Mouse (Mus musculus): ENCODE data around the gene Sdk1. TPM values are rescaled to one million over a fixed set of nuclear protein-coding genes. Genes with fewer than 3 reads are reported as not detected.

Sdk1 gene
- total and polyA plus RNA-seq, 3 experiments, result 0.33 to 1.0 (median 0.94) TPM

- H3K79me2 ChIP-seq (replicated peaks; ENCODE audit: control insufficient read depth, insufficient read depth, low read length), result no peaks in the 10 kb centered on the region
- 47% methylated on average over 2 of the region's 2 CpGs for WGBS
- intact Hi-C loops (cut with DNase I), result no loop called here
These were observed 539.9 kb downstream of the Sdk1 start for GRCm38 (mm10) chr5:141781142-141781541.

GRCm38 (mm10) chr5:141782330-141782729 is 541.0 kb downstream of the Sdk1 start:
- Histone ChIP-seq H3K79me2 (replicated peaks; ENCODE audit: control insufficient read depth, insufficient read depth, low read length) (no peaks in the 10 kb centered on the region), H3K36me3 (ENCODE audit: control insufficient read depth, insufficient read depth, low read length) (no peaks in the 10 kb centered on the region), H3K4me1 (ENCODE audit: control insufficient read depth, insufficient read depth, low read length) (no peaks in the 10 kb centered on the region), H3K4me3 (no peak overlapping the region), H3K27ac (no peak overlapping the region), H3K9ac (ENCODE audit: low read depth, low read length) (no peak overlapping the region), H3K27me3 (ENCODE audit: control insufficient read depth, insufficient read depth, low read length) (no peaks in the 10 kb centered on the region)
- TF ChIP-seq POLR2A (IDR thresholded peaks at IDR 0.05; ENCODE audit: insufficient read depth, low read depth, low read length), result no peak
- TF ChIP-seq EP300 (IDR thresholded peaks at IDR 0.05; ENCODE audit: insufficient read depth, low read depth, low read length), result no peak
- TF ChIP-seq CTCF (IDR thresholded peaks at IDR 0.05), result no peak
- WGBS, result 66% methylated on average over 5 of the region's 5 CpGs
- DNase-seq, result no peak
- intact Hi-C loops (cut with DNase I), result no loop called here

More at GRCm38 (mm10) chr5:141781142-141781541, 539.9 kb downstream of the Sdk1 start:
- no peaks in the 10 kb centered on the region for H3K27me3 ChIP-seq (ENCODE audit: control insufficient read depth, insufficient read depth, low read length)
- H3K9ac ChIP-seq (ENCODE audit: low read depth, low read length), result no peak overlapping the region
- H3K27ac ChIP-seq, result no peak overlapping the region
- TF ChIP-seq CTCF (IDR thresholded peaks at IDR 0.05), result no peak
- TF ChIP-seq EP300 (IDR thresholded peaks at IDR 0.05; ENCODE audit: insufficient read depth, low read depth, low read length), result no peak
- TF ChIP-seq POLR2A (IDR thresholded peaks at IDR 0.05; ENCODE audit: insufficient read depth, low read depth, low read length), result no peak
- DNase-seq, result no peak
- no peaks in the 10 kb centered on the region for H3K36me3 ChIP-seq (ENCODE audit: control insufficient read depth, insufficient read depth, low read length)
- no peaks in the 10 kb centered on the region for H3K4me1 ChIP-seq (ENCODE audit: control insufficient read depth, insufficient read depth, low read length)
- no peak overlapping the region for H3K4me3 ChIP-seq

DNA sequence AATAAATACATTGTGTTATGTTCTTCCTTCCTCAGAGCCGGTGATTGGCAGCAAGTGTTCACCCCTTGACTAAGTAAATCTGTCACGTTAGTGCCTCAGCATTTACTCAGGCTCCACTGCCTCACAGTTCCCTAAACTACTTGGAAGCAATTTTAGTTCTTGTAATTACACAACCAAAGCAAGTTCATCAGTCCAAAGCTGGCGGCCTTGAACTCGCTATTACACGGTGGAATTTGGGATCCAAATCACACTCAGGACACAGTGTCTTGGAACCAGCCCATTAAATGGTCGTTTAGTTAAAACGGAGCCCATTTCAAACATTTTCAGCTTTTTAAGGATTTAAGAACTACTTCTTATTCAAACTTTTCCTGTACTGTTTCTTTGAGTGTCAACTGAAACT is 542.2 kb downstream of the Sdk1 start:
- no peaks in the 10 kb centered on the region for H3K79me2 ChIP-seq (replicated peaks; ENCODE audit: control insufficient read depth, insufficient read depth, low read length)
- intact Hi-C loops (cut with DNase I), result no loop called here
- DNase-seq, result no peak
- no peak overlapping the region for H3K27ac ChIP-seq
- no peak overlapping the region for H3K9ac ChIP-seq (ENCODE audit: low read depth, low read length)
- no peaks in the 10 kb centered on the region for H3K27me3 ChIP-seq (ENCODE audit: control insufficient read depth, insufficient read depth, low read length)
- TF ChIP-seq POLR2A (IDR thresholded peaks at IDR 0.05; ENCODE audit: insufficient read depth, low read depth, low read length) (no peak), EP300 (IDR thresholded peaks at IDR 0.05; ENCODE audit: insufficient read depth, low read depth, low read length) (no peak), CTCF (IDR thresholded peaks at IDR 0.05) (no peak)
- H3K4me3 ChIP-seq, result no peak overlapping the region
- H3K36me3 ChIP-seq (ENCODE audit: control insufficient read depth, insufficient read depth, low read length), result no peaks in the 10 kb centered on the region
- WGBS, result 84% methylated on average over 7 of the region's 7 CpGs
- no peaks in the 10 kb centered on the region for H3K4me1 ChIP-seq (ENCODE audit: control insufficient read depth, insufficient read depth, low read length)

DNA sequence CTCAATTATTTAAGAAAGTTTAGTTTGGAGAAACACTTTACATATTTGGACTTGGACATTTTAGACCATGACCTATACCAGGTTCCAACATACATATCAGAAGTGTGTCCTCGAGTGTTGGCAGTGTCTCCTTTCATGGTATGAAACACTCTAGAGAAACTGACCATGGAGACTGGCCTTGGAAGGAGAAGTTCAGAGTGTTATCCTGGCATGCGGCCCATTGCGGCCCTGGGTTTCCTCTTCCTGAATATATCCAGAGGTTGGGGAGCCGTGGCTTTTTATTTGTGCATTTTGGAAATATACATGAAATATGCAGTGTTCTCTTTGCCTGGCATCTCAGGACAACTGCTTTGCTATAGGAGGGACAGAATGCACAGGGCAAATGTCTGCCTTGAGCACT is 552.6 kb downstream of the Sdk1 start:
- intact Hi-C loops (cut with DNase I), result no loop called here
- Histone ChIP-seq H3K4me3 (no peak overlapping the region), H3K36me3 (ENCODE audit: control insufficient read depth, insufficient read depth, low read length) (no peaks in the 10 kb centered on the region), H3K79me2 (replicated peaks; ENCODE audit: control insufficient read depth, insufficient read depth, low read length) (no peaks in the 10 kb centered on the region), H3K27ac (no peak overlapping the region), H3K9ac (ENCODE audit: low read depth, low read length) (no peak overlapping the region), H3K4me1 (ENCODE audit: control insufficient read depth, insufficient read depth, low read length) (no peaks in the 10 kb centered on the region), H3K27me3 (ENCODE audit: control insufficient read depth, insufficient read depth, low read length) (no peaks in the 10 kb centered on the region)
- WGBS, result 71% methylated on average over 4 of the region's 4 CpGs
- TF ChIP-seq POLR2A (IDR thresholded peaks at IDR 0.05; ENCODE audit: insufficient read depth, low read depth, low read length), result no peak
- no peak for TF ChIP-seq CTCF (IDR thresholded peaks at IDR 0.05)
- no peak for TF ChIP-seq EP300 (IDR thresholded peaks at IDR 0.05; ENCODE audit: insufficient read depth, low read depth, low read length)
- DNase-seq, result no peak

DNA sequence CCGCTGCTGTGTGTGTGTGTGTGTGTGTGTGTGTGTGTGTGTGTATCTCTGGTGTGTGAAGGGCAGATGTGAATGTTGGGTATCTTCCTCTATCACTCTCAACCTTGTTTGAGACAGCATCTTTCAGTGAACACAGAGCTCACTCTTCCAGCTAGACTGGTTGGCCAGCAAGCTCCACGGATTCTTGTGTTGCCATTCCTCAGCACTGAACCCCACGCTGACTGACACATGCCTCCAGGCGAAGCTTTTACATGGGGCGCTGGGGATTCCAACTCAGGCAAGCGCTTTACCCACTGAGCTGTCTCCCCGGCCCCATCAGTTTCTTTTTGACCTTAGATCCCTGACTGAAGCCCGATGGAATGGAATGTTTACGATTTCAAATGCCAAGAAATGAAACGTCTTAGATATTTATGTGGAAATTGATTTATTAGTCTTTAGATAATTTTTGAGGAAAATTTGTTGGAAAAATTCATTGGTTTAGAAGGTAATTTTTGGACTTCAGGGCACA is 582.6 kb downstream of the Sdk1 start:
- Histone ChIP-seq H3K4me3 (no peak overlapping the region), H3K4me1 (ENCODE audit: control insufficient read depth, insufficient read depth, low read length) (no peaks in the 10 kb centered on the region), H3K79me2 (replicated peaks; ENCODE audit: control insufficient read depth, insufficient read depth, low read length) (no peaks in the 10 kb centered on the region), H3K27me3 (ENCODE audit: control insufficient read depth, insufficient read depth, low read length) (no peaks in the 10 kb centered on the region), H3K9ac (ENCODE audit: low read depth, low read length) (no peak overlapping the region), H3K36me3 (ENCODE audit: control insufficient read depth, insufficient read depth, low read length) (no peaks in the 10 kb centered on the region), H3K27ac (no peak overlapping the region)
- no peak for TF ChIP-seq EP300 (IDR thresholded peaks at IDR 0.05; ENCODE audit: insufficient read depth, low read depth, low read length)
- no peak for TF ChIP-seq POLR2A (IDR thresholded peaks at IDR 0.05; ENCODE audit: insufficient read depth, low read depth, low read length)
- no peak for TF ChIP-seq CTCF (IDR thresholded peaks at IDR 0.05)
- 83% methylated on average over 10 of the region's 10 CpGs for WGBS
- intact Hi-C loops (cut with DNase I), result no loop called here
- DNase-seq, result no peak

GRCm38 (mm10) chr5:141824739-141825379 is 583.6 kb downstream of the Sdk1 start:
- H3K4me1 ChIP-seq (ENCODE audit: control insufficient read depth, insufficient read depth, low read length), result no peaks in the 10 kb centered on the region
- TF ChIP-seq CTCF (IDR thresholded peaks at IDR 0.05) (no peak), POLR2A (IDR thresholded peaks at IDR 0.05; ENCODE audit: insufficient read depth, low read depth, low read length) (no peak), EP300 (IDR thresholded peaks at IDR 0.05; ENCODE audit: insufficient read depth, low read depth, low read length) (no peak)

More at GRCm38 (mm10) chr5:141824739-141825379, 583.6 kb downstream of the Sdk1 start:
- no peaks in the 10 kb centered on the region for H3K79me2 ChIP-seq (replicated peaks; ENCODE audit: control insufficient read depth, insufficient read depth, low read length)
- H3K4me3 ChIP-seq, result no peak overlapping the region
- no peak overlapping the region for H3K27ac ChIP-seq
- H3K36me3 ChIP-seq (ENCODE audit: control insufficient read depth, insufficient read depth, low read length), result no peaks in the 10 kb centered on the region
- intact Hi-C loops (cut with DNase I), result no loop called here
- no peak for DNase-seq
- H3K27me3 ChIP-seq (ENCODE audit: control insufficient read depth, insufficient read depth, low read length), result no peaks in the 10 kb centered on the region
- H3K9ac ChIP-seq (ENCODE audit: low read depth, low read length), result no peak overlapping the region
- 71% methylated on average over 16 of the region's 16 CpGs for WGBS

Data from heart, adult 2 months (tissue).